Mouse (Mus musculus): Measurements from ENCODE around the gene Serpina11. TPM values are rescaled to one million over a fixed set of nuclear protein-coding genes. Genes with fewer than 3 reads are reported as not detected.
"Not testable (repeated sequence)": the region's sequence is repeated elsewhere in the genome, so short reads cannot be mapped to it uniquely, and the experiment has no call there.

Gene Serpina11
- polyA plus RNA-seq, 1 experiment: 1.4 TPM

GRCm38 (mm10) chr12:103966761-103967160, 23.0 kb downstream of the Serpina11 start:
- H3K4me3 ChIP-seq (replicated peaks; ENCODE audit: control insufficient read depth, low read depth, low read length): no peak overlapping the region
- WGBS: 53% methylated on average over 3 of the region's 3 CpGs
- no peaks in the 10 kb centered on the region for H3K4me1 ChIP-seq (ENCODE audit: control insufficient read depth, insufficient read depth, low read length)
- no peak for TF ChIP-seq POLR2A (IDR thresholded peaks at IDR 0.05; ENCODE audit: borderline replicate concordance, control insufficient read depth, low read depth, low read length)
- H3K27ac ChIP-seq (ENCODE audit: control insufficient read depth, insufficient read depth, low read depth, low read length, poor library complexity): no peak overlapping the region

DNA sequence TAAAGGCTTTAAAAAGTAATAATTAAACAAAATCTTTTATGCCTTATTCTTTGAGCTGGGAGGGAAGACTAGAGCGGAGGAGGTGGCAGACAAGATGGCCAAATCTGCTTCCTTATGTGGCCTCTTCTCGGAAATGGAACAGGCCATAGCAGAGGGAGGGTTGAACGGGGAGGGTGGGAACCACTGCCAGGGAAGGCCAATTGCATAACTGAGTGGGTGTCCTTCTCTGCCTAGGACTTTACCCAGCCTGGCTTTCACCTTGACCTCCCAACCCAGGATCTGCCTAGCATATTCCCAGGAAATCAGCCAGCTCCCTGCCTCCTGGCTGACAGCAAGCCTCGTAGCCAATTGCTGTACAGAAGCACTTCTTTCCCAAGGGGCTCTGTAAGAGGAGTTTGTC, 26.5 kb downstream of the Serpina11 start:
- WGBS: 73% methylated on average over 4 of the region's 4 CpGs
- TF ChIP-seq CTCF (IDR thresholded peaks at IDR 0.05; ENCODE audit: control insufficient read depth, insufficient read depth, low read length): no peak
- no peak for TF ChIP-seq POLR2A (IDR thresholded peaks at IDR 0.05; ENCODE audit: borderline replicate concordance, control insufficient read depth, low read depth, low read length)
- no peaks in the 10 kb centered on the region for H3K4me1 ChIP-seq (ENCODE audit: control insufficient read depth, insufficient read depth, low read length)
- no peak overlapping the region for H3K4me3 ChIP-seq (replicated peaks; ENCODE audit: control insufficient read depth, low read depth, low read length)
- H3K27ac ChIP-seq (ENCODE audit: control insufficient read depth, insufficient read depth, low read depth, low read length, poor library complexity): no peak overlapping the region

- WGBS: 83% methylated on average over 8 of the region's 8 CpGs
- no peaks in the 10 kb centered on the region for H3K4me1 ChIP-seq (ENCODE audit: control insufficient read depth, insufficient read depth, low read length)
- no peak overlapping the region for H3K27ac ChIP-seq (ENCODE audit: control insufficient read depth, insufficient read depth, low read depth, low read length, poor library complexity)
- no peak overlapping the region for H3K4me3 ChIP-seq (replicated peaks; ENCODE audit: control insufficient read depth, low read depth, low read length)
- TF ChIP-seq CTCF (IDR thresholded peaks at IDR 0.05; ENCODE audit: control insufficient read depth, insufficient read depth, low read length) (no peak), POLR2A (IDR thresholded peaks at IDR 0.05; ENCODE audit: borderline replicate concordance, control insufficient read depth, low read depth, low read length) (no peak)
Measured at GRCm38 (mm10) chr12:103962860-103963259, 26.9 kb downstream of the Serpina11 start.

DNA sequence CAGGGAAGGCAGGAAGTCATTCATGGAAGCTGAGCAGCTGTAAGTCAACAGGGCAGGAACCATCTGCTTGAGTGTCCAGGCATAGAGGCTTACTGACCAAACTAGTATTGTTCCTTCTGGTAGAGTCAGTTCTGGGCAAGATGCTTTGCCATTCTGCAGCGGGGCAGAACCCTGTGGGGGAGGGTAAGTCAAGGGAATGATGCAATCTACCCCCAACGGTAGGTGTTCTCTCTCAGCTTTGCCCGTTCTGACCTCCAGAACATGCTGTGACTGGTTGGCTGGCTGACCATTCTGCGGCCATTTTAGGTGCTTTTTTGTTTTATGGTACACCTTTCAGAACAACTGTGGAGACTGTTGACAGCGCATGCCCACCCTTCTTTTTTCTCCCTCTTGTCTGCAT, 27.4 kb downstream of the Serpina11 start:
- no peak for TF ChIP-seq POLR2A (IDR thresholded peaks at IDR 0.05; ENCODE audit: borderline replicate concordance, control insufficient read depth, low read depth, low read length)
- no peak for TF ChIP-seq CTCF (IDR thresholded peaks at IDR 0.05; ENCODE audit: control insufficient read depth, insufficient read depth, low read length)
- WGBS: 62% methylated on average over 5 of the region's 5 CpGs
- Histone ChIP-seq H3K4me3 (replicated peaks; ENCODE audit: control insufficient read depth, low read depth, low read length) (no peak overlapping the region), H3K27ac (ENCODE audit: control insufficient read depth, insufficient read depth, low read depth, low read length, poor library complexity) (no peak overlapping the region), H3K4me1 (ENCODE audit: control insufficient read depth, insufficient read depth, low read length) (no peaks in the 10 kb centered on the region)

GRCm38 (mm10) chr12:103961716-103962115, 28.0 kb downstream of the Serpina11 start:
- TF ChIP-seq CTCF (IDR thresholded peaks at IDR 0.05; ENCODE audit: control insufficient read depth, insufficient read depth, low read length) (no peak), POLR2A (IDR thresholded peaks at IDR 0.05; ENCODE audit: borderline replicate concordance, control insufficient read depth, low read depth, low read length) (no peak)
- no peak overlapping the region for H3K27ac ChIP-seq (ENCODE audit: control insufficient read depth, insufficient read depth, low read depth, low read length, poor library complexity)
- H3K4me3 ChIP-seq (replicated peaks; ENCODE audit: control insufficient read depth, low read depth, low read length): no peak overlapping the region
- 97% methylated on average over 1 of the region's 1 CpGs for WGBS
- H3K4me1 ChIP-seq (ENCODE audit: control insufficient read depth, insufficient read depth, low read length): no peaks in the 10 kb centered on the region

DNA sequence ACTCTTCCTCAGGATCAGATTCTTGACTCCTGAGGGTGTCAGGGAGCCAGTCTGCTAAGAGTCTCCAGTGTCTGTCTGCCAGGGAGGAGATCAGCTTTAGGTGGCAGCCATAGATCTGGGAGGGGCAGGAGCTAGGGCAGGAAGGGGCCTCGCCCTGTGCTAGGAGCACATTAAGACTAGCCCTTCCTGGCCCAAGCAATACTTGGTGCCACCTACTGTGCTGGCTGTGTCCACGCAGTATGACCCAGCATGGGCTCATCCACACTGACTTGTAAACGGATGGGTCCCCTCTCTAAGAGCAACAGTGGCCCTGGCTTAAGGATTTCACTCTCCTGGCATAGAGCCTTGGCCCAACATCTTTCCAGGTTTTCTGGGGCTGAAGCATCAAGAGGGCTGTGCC, 31.0 kb downstream of the Serpina11 start, which contains the start of gene Serpina1e:
TSS of gene Serpina1e (minus strand) at position 178 of the 400 bp plus-strand sequence.
- TF ChIP-seq CTCF (IDR thresholded peaks at IDR 0.05; ENCODE audit: control insufficient read depth, insufficient read depth, low read length) (no peak), POLR2A (IDR thresholded peaks at IDR 0.05; ENCODE audit: borderline replicate concordance, control insufficient read depth, low read depth, low read length) (no peak)
- no peak within 1 kb of the TSS for H3K4me3 ChIP-seq (replicated peaks; ENCODE audit: control insufficient read depth, low read depth, low read length)
- 72% methylated on average over 3 of the region's 3 CpGs for WGBS
- no peak within 1 kb of the TSS for H3K27ac ChIP-seq (ENCODE audit: control insufficient read depth, insufficient read depth, low read depth, low read length, poor library complexity)
- H3K4me1 ChIP-seq (ENCODE audit: control insufficient read depth, insufficient read depth, low read length): no peaks in the 10 kb centered on the region

- WGBS: 72% methylated on average over 2 of the region's 2 CpGs
- H3K27ac ChIP-seq (ENCODE audit: control insufficient read depth, insufficient read depth, low read depth, low read length, poor library complexity); H3K4me3 ChIP-seq (replicated peaks; ENCODE audit: control insufficient read depth, low read depth, low read length); H3K4me1 ChIP-seq (ENCODE audit: control insufficient read depth, insufficient read depth, low read length): not testable (repeated sequence)
Measured at GRCm38 (mm10) chr12:103956555-103956954, 33.2 kb downstream of the Serpina11 start.

- H3K4me3 ChIP-seq (replicated peaks; ENCODE audit: control insufficient read depth, low read depth, low read length); H3K27ac ChIP-seq (ENCODE audit: control insufficient read depth, insufficient read depth, low read depth, low read length, poor library complexity); H3K4me1 ChIP-seq (ENCODE audit: control insufficient read depth, insufficient read depth, low read length): not testable (repeated sequence)
- 70% methylated on average over 3 of the region's 3 CpGs for WGBS
Measured at GRCm38 (mm10) chr12:103952972-103953371, 36.8 kb downstream of the Serpina11 start.

GRCm38 (mm10) chr12:103946243-103946642, 43.5 kb downstream of the Serpina11 start:
- H3K4me1 ChIP-seq (ENCODE audit: control insufficient read depth, insufficient read depth, low read length): no peaks in the 10 kb centered on the region
- TF ChIP-seq POLR2A (IDR thresholded peaks at IDR 0.05; ENCODE audit: borderline replicate concordance, control insufficient read depth, low read depth, low read length) (no peak), CTCF (IDR thresholded peaks at IDR 0.05; ENCODE audit: control insufficient read depth, insufficient read depth, low read length) (no peak)
- 67% methylated on average over 4 of the region's 4 CpGs for WGBS
- H3K4me3 ChIP-seq (replicated peaks; ENCODE audit: control insufficient read depth, low read depth, low read length): no peak overlapping the region
- H3K27ac ChIP-seq (ENCODE audit: control insufficient read depth, insufficient read depth, low read depth, low read length, poor library complexity): no peak overlapping the region

Other genes starting within 250 kb of the Serpina11 start
- 4.5 and 13.1 TPM in 2 replicates for gene Serpina1d, start 216.4 kb downstream of the Serpina11 start, polyA plus RNA-seq (2011; ENCODE audit: insufficient read depth, insufficient read length, low replicate concordance, missing spikeins)
- 4.4 and 30.7 TPM in 2 replicates for gene Serpina1b, start 159.6 kb downstream of the Serpina11 start, polyA plus RNA-seq (2011; ENCODE audit: insufficient read depth, insufficient read length, low replicate concordance, missing spikeins)
- gene Serpina1a, start 126.4 kb downstream of the Serpina11 start, polyA plus RNA-seq (2011; ENCODE audit: insufficient read depth, insufficient read length, low replicate concordance, missing spikeins): 7.7 and 34.0 TPM in 2 replicates
- 15.6 and 41.6 TPM in 2 replicates for gene Serpina1c, start 85.1 kb downstream of the Serpina11 start, polyA plus RNA-seq (2011; ENCODE audit: insufficient read depth, insufficient read length, low replicate concordance, missing spikeins)
- gene Serpina1e, start 31.0 kb downstream of the Serpina11 start, polyA plus RNA-seq (2011; ENCODE audit: insufficient read depth, insufficient read length, low replicate concordance, missing spikeins): 13.2 and 51.9 TPM in 2 replicates
- not detected in 2 replicates for gene Serpina9, start 23.8 kb upstream of the Serpina11 start, polyA plus RNA-seq (2011; ENCODE audit: insufficient read depth, insufficient read length, low replicate concordance, missing spikeins)
- gene Serpina12, start 54.5 kb upstream of the Serpina11 start, polyA plus RNA-seq (2011; ENCODE audit: insufficient read depth, insufficient read length, low replicate concordance, missing spikeins): 0.82 and 0.86 TPM in 2 replicates
- gene Serpina5, start 111.2 kb upstream of the Serpina11 start, polyA plus RNA-seq (2011; ENCODE audit: insufficient read depth, insufficient read length, low replicate concordance, missing spikeins): not detected in 2 replicates
- gene Serpina3a, start 122.8 kb upstream of the Serpina11 start, polyA plus RNA-seq (2011; ENCODE audit: insufficient read depth, insufficient read length, low replicate concordance, missing spikeins): not detected in 2 replicates
- gene Serpina3b, start 138.0 kb upstream of the Serpina11 start, polyA plus RNA-seq (2011; ENCODE audit: insufficient read depth, insufficient read length, low replicate concordance, missing spikeins): 1.7 TPM in 1 of 2 replicates, not detected in the other
- gene Serpina3c, start 163.9 kb upstream of the Serpina11 start, polyA plus RNA-seq (2011; ENCODE audit: insufficient read depth, insufficient read length, low replicate concordance, missing spikeins): 1.3 and 2.2 TPM in 2 replicates
- 4.2 and 8.1 TPM in 2 replicates for gene Serpina3f, start 224.6 kb upstream of the Serpina11 start, polyA plus RNA-seq (2011; ENCODE audit: insufficient read depth, insufficient read length, low replicate concordance, missing spikeins)
- 20.8 and 31.2 TPM in 2 replicates for gene Serpina3g, start 246.3 kb upstream of the Serpina11 start, polyA plus RNA-seq (2011; ENCODE audit: insufficient read depth, insufficient read length, low replicate concordance, missing spikeins)

All from bone marrow, adult 2 months (tissue).